Mouse (Mus musculus) lung, postnatal 0 days (tissue): ENCODE results near the gene Efcc1.

Source experiments
- CTCF ChIP-seq: IDR thresholded peaks from 2 replicates; pipeline ENCODE4 v1.5.1; 2016; ENCODE audit warnings: antibody characterized with exemption, mild to moderate bottlenecking
- EP300 ChIP-seq: IDR thresholded peaks from 2 replicates; pipeline ENCODE4 v1.6.1; 2016; ENCODE audit warnings: antibody characterized with exemption, mild to moderate bottlenecking, control low read depth

- TF ChIP-seq EP300 (no peak), CTCF (no peak)
Measured at GRCm38 (mm10) chr6:87775588-87776245, 45.0 kb downstream of the Efcc1 start.
